Comparison of ENCODE assay signal across 8 mouse cellular contexts in genomic region chr11:11499944-11500343, GRCm38 (mm10). TPM values are rescaled to one million over a fixed set of nuclear protein-coding genes. Genes with fewer than 3 reads are reported as not detected.
A peak's percentile ranks its signal among the peaks of the same experiment; 100 is the strongest.
DNase-seq lines count a peak whose midpoint lies in the region; ATAC-seq and TF ChIP-seq lines count a peak whose summit lies in the region.

No protein-coding gene starts in this region.

- H3K9ac ChIP-seq in liver, adult 2 months (ENCODE audit: low read depth, low read length): no peak overlapping the region
- H3K9ac ChIP-seq in liver, embryonic 12.5 days: no peak overlapping the region

- H3K79me2 ChIP-seq in liver, adult 2 months (ENCODE audit: control insufficient read depth, insufficient read depth, low read length): no peaks in the 10 kb centered on the region

- 20% methylated on average over 10 of the region's 10 CpGs for WGBS in liver, adult 2 months
- WGBS in liver, embryonic 12.5 days (ENCODE audit: insufficient replicate concordance): 15% methylated on average over 10 of the region's 10 CpGs

- no peak overlapping the region for H3K4me2 ChIP-seq in liver, embryonic 12.5 days

- TF ChIP-seq POLR2A in liver, adult 2 months (IDR thresholded peaks at IDR 0.05; ENCODE audit: extremely low read depth, insufficient read depth, low read length): no peak

- no peaks in the 10 kb centered on the region for H3K4me1 ChIP-seq in liver, adult 2 months (ENCODE audit: control insufficient read depth, insufficient read depth, low read length)
- H3K4me1 ChIP-seq in liver, embryonic 12.5 days: peaks cover 3% of the 10 kb centered on the region; the same call in 1 of the 2 replicates

- no peaks in the 10 kb centered on the region for H3K36me3 ChIP-seq in liver, adult 2 months (ENCODE audit: control insufficient read depth, insufficient read depth, low read length)
- H3K36me3 ChIP-seq in liver, embryonic 12.5 days: no peaks in the 10 kb centered on the region

- no peaks in the 10 kb centered on the region for H3K27me3 ChIP-seq in liver, adult 2 months (ENCODE audit: control insufficient read depth, insufficient read depth, low read length)
- H3K27me3 ChIP-seq in liver, embryonic 12.5 days (replicated peaks): no peaks in the 10 kb centered on the region

- DNase-seq in adrenal gland, adult (ENCODE audit: inconsistent age in 2 of 2, low spot score in 1 of 2): peak; percentile 5 to 58
- DNase-seq in adrenal gland, adult 8-10 months: no peak
- DNase-seq in liver, adult 2 months (ENCODE audit: extremely low read depth, low read depth, low spot score): peak; percentile 16
- DNase-seq in adipocyte (ENCODE audit: low spot score): peak; percentile 32
- DNase-seq in heart, postnatal 4 days: peak; percentile 8

- H3K4me3 ChIP-seq in liver, adult 2 months (ENCODE audit: insufficient read depth, low read depth, low read length): no peak overlapping the region
- no peak overlapping the region for H3K4me3 ChIP-seq in liver, embryonic 12.5 days

- no peak overlapping the region for H3K27ac ChIP-seq in liver, adult 2 months (replicated peaks; ENCODE audit: insufficient read depth, low read depth, low read length)
- no peak overlapping the region for H3K27ac ChIP-seq in liver, embryonic 12.5 days

- peak; percentile 23; the same call in 1 of the 2 replicates for TF ChIP-seq CTCF in liver, adult 2 months (IDR thresholded peaks at IDR 0.05; ENCODE audit: low read depth, low read length)

- no peaks in the 10 kb centered on the region for H3K9me3 ChIP-seq in liver, embryonic 12.5 days (replicated peaks)

- no peak for ATAC-seq in liver, embryonic 12.5 days
- peak; percentile 95 for ATAC-seq in megakaryocyte progenitor cell, adult 5-6 weeks (replicated peaks; ENCODE audit: poor library complexity)
- ATAC-seq in erythroblast, adult 5-6 weeks (replicated peaks; ENCODE audit: low FRiP score, poor library complexity, severe bottlenecking): no peak

RNA-seq across cellular contexts. Expression of gene Zpbp, which starts 37.7 kb away (rescaled TPM):
- total RNA-seq in adrenal gland, adult 8-10 months (2022): under 1 TPM; 0.29 to 0.70 (median 0.46) TPM
- under 0.01 and 0.09 TPM in 2 replicates for total RNA-seq in liver, adult 2 months (2014; rRNA removed)
- 0.01 TPM in 1 of 2 replicates, not detected in the other for polyA plus RNA-seq in liver, adult 2 months (2012; rRNA removed)
- 0.50 and 0.66 TPM in 2 replicates for polyA plus RNA-seq in liver, embryonic 12.5 days (2016; fragmentation: Nextera tagmentation; extraction: Ambion mirVana)
- under 1 TPM; 0.52 to 0.60 TPM for total RNA-seq in heart, postnatal 4 days (2021)
- total RNA-seq in megakaryocyte progenitor cell, adult 5-6 weeks (2015): 1.8 and 2.8 TPM in 2 replicates
- total RNA-seq in megakaryocyte progenitor cell, adult 5-6 weeks (2017): 0.88 and 1.3 TPM in 2 replicates
- total RNA-seq in erythroblast, adult 5-6 weeks (2015; ENCODE audit: low replicate concordance): 1.2 and 1.9 TPM in 2 replicates
- total RNA-seq in erythroblast, adult 5-6 weeks (2017; ENCODE audit: low replicate concordance): 0.34 TPM in 1 of 2 replicates, not detected in the other

RNA-seq across cellular contexts. Expression of gene Spata48, which starts 38.0 kb away (rescaled TPM):
- total RNA-seq in adrenal gland, adult 8-10 months (2022): 1 to 10 TPM in 2 of 4 experiments, under 1 TPM in 2; 0.40 to 1.5 (median 1.1) TPM
- total RNA-seq in liver, adult 2 months (2014; rRNA removed): not detected in 2 replicates
- polyA plus RNA-seq in liver, adult 2 months (2012; rRNA removed): not detected in 2 replicates
- 0.25 and 0.69 TPM in 2 replicates for polyA plus RNA-seq in liver, embryonic 12.5 days (2016; fragmentation: Nextera tagmentation; extraction: Ambion mirVana)
- total RNA-seq in heart, postnatal 4 days (2021): 1 to 10 TPM; 2.1 TPM
- 1.6 and 3.0 TPM in 2 replicates for total RNA-seq in megakaryocyte progenitor cell, adult 5-6 weeks (2015)
- total RNA-seq in megakaryocyte progenitor cell, adult 5-6 weeks (2017): 0.21 and 0.84 TPM in 2 replicates
- total RNA-seq in erythroblast, adult 5-6 weeks (2015; ENCODE audit: low replicate concordance): not detected in 2 replicates
- 0.85 TPM in 1 of 2 replicates, not detected in the other for total RNA-seq in erythroblast, adult 5-6 weeks (2017; ENCODE audit: low replicate concordance)
